Mouse (Mus musculus) left cerebral cortex, adult 11 months (tissue): ENCODE measurements around the gene Isy1.

Experiments used
- DNase-seq: peaks from one replicate; pipeline ENCODE4 v3.0.0; 2022; ENCODE audit warnings: low spot score

Gene Isy1

DNA sequence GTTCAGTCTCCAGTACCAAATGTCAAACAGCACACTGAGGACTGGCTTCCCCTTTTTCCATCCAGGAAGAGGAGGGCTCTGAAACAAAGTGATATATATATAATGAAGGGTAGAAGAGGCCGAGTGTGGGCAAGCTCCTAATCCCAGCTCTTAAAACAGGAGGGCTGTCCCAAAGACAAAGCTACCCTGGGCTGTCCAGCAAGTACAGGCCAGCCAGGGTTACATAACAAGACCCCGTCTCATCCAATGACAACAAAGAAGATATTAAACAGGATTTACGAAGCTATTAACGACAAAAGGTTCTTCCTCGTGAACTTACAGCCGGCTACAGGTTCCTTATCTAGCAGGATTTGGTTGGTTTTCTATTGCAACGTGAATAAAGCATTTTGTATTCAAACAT lies 33.7 kb downstream of the Isy1 start:
- no peak for DNase-seq

DNA sequence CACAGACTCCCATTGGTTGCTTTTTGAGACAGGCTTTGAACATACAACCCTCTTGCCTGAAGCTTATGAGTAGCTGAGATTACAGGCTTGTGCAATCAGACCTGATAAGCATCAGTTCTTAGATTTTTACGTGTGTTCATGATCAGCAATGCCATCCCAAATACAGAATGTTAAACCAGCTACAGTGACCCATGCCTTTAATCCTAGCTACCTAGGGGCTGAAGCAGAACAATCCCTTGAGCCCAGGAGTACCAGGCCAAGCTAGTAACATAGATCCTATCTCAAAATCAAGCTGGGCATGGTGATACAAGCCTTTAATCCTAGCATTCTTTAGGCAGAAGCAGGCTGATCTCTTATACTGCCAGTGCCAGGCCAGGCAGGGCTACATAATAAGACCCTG lies 34.6 kb downstream of the Isy1 start:
- DNase-seq, result no peak

DNA sequence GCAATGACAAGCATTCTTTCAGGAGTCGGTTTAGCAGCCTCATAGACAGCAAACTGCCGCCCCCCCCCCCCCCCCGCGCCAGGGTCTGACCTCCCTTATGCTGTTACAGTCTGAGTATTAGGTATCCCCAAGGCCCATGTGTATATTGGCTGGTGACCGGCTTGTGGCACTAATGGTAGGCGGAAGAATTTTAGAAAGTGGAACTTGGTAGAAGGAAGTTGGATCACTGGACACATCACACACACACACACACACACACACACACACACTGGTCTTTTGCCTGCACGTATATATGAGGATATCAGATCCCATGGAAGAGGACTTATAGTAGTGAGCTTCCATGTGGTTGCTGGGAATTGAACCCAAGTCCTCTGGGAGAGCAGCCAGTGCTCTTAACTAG lies 36.1 kb downstream of the Isy1 start:
- no peak for DNase-seq

DNA sequence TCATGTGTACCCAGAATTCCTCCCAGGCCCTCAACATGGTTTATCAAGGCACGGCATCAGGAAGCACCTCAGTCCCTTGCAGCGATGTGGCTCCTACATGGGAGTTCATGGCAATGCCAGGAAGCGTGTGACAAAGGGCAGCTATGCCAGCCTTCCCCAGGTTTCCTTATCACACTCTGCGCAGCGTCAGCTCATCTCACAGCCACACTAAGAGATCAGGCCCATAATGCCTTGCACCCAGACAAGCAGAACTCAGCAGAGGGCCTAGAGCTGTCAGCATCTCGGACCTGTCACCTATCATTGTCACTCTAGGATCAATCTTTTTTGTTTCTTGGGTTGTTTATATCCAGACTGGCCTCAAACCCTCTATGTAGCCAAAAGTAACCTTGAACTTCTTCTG lies 39.0 kb downstream of the Isy1 start:
- no peak for DNase-seq

DNA sequence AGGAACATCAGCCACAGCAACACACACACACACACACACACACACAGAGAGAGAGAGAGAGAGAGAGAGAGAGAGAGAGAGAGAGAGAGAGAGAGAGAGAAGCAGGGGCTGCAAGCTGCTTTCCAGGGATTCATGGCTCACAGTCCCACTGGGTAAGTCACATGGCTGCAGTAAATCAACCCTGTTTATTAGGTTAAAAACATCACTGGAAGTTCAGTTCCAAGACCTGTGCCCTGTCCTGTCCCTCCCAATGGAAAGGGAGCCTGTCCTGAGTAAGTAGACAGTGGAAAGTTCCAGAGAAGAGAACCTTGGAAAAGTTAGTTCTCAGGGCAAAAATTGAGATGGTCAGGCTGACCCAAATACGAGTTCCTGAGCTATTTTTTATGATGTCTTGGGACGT lies 41.3 kb downstream of the Isy1 start:
- no peak for DNase-seq

DNA sequence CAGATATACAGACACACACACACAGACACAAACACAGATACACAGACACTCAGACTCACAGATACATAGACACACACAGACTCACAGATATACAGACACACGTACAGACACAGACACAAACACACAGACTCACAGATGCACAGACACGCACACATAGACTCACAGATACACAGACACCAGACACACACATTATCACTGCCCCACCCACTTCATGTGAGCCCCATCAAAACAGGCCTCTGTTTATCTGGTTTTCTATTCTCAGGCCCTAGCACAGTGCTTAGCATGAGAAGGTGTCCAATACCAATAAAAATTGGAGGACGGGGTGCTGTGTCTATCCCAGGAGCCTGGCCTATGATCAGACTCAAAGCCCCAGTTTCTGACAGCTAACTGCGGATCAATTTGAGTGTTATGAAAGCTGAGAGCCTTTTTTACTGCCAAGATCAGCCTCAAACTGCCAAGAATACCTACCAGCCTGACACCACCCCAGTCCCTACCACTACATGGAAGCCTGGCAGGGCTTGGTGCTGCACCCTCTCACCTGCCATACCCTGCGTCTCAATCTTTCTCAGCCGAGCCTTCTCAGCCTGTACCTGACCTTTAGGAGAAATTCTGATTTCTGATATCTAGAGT lies 42.2 kb downstream of the Isy1 start:
- no peak for DNase-seq

DNA sequence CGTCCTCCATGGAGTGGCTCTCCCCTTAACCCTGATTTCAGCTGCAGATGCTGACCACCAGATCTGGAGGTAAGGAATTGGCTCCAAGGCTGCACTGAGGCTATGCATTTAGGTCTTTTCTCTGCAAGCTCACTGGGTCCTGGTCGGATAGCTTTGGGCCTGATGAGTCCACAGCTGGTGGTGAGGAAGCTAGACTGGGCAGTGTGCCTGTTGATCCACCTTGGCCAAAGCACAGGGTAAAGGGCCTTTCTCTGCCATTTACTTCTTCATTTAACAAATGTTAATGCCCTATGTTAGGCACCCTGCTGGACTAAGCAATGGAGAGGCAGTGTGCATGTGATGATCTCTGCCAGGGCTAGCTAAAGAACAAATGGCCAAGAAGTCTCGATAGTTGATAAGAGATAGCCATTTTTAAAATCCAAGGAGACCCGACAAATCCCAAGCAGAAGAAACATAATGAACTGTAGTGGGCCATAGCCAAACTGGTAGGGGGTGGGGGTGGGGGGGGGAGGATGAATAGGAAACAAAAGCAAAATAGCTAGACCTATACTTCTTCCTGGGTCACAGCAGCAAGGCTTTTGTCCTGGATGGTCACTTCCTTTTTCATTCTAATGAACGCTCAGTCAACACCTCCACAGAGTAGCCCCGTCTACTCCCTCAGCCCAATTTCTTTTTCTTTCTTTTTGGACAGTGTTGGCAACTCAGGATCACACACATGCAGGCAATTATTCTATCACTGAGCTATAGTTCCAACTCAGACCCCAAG lies 43.0 kb downstream of the Isy1 start:
- DNase-seq, result no peak

DNA sequence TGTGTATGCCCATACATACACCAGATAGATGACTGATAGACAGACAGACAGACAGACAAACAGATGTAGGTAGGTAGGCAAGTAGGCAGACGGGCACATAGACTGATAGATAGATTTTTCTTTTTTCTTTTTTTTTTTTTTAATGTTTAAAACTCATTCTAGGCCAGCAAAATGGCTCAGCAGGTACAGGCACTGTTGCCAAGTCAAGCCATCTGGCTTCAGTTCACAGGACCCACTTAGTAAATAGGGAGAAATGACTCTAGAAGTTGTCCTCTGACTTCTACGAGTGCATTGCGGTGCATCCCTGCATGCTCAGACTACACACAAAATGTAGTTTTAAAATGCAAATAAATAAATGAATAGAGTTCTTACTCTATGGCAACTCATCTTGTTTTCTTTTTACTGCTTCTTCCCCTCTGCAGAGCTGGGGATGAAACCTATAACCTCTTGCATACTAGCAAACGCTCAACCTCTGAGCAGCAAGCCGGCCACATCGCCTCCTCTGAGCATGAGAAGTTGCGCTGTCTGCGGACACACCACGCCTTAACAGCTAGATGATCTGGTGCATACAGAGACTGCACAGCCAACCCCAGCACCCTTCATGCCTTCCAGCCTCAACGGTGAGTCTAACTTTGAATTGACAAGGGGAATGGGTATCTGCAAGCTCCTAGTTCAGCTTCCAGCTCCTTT lies 44.6 kb downstream of the Isy1 start:
- no peak for DNase-seq

DNA sequence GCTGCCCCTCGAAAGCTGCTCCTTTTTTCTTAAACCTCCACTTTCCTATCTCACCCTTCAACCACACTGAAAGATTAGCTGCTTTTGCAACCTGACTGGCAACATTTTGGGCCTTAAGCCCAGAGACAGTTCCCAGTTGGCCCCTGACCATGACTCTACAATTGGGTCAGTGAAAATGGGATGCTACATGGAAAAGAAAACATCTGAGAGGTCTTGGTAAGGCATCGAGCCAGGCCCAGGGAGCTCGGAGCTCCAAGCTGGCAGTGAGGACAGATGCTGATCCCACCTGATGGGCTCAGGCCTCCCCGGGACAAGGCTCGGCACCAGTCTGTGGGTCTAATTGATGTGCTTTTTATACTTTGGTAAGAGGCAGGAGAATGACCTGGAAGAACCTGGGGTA lies 46.8 kb downstream of the Isy1 start:
- DNase-seq, result no peak

DNA sequence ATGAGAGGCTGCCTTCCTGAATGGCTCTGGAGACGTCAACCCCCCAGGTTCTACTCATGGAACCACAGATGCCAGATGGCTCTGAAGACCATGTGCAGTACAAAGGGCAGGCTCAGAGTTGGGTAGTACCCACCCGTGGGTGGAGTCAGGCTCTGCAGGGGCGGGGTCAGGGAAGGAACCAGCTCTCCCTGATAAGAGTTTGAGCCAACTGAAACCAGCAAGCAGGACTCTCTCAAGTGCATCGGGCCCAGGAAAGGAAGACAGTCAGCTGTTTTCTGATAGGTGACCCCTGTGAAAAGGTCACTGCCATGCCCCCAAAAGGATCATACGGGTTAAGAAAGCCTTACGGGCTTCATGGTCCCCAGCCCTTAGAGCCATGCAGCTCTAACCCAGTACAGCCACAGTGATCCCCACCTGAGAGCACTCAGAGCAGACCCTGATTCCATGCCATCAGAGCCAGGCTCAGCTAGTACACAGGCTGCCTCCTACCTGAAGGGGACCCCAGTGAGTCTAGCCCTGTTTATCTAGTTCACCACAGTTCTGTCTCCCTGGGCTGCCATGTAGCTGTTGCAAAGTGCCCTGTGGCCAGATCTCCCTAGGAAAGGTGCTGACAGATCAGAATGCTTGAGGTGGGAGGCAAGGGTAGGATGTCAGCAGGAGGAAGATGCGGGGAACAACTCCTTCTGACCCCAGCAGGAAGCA lies 47.7 kb downstream of the Isy1 start:
- no peak for DNase-seq

DNA sequence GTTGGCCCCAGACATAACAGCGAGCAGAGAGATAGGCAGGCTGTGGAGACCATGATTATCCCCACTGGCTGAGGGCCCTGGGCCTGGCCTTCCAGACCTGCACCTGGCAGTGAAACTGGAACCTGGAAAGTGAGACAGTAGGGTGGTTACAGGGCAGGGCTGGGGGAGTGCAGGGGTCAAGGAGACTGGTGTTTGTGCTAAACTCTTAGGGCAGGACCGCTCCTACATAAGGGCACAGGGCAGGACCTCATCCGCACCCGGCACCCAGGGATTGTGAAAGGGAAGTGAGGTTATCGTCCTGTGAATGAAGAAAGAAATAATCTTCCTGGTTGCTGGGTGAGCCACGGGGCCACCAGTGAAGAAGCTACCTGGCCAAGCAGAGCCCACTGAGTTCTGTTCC lies 48.8 kb downstream of the Isy1 start:
- no peak for DNase-seq

DNA sequence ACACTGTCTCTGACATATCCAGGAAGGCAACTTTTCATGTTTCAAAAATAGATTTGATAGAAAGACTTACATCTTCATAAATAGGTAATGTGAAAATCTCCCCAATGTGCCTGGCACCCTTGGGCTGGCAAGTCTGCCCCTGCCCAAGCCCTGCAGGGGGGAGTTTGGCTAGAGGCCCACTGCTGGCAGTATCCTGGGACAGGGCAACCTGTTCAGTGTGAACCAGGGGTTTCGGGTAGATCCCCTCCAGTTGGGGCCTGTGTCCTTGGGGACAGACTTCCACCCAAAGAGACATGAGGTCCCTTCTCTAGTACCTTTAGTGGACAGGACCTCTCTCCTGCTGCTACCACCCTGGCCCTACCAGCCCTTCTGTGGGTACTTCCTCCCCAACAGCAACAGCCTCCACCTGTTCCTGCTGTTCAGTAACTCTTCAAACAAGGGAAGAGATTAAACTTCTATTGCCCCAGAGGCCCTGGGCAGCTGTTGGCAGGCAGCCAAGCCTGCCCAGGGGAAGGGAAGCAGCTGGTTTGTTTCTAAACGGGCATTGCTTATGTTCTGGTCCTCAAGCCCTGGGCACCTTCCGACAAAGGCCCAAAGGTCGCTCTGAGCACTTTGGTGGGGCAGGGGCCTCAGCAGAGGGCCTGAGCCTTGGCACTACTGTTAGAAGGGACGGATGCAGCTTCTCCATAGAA lies 49.6 kb downstream of the Isy1 start:
- no peak for DNase-seq

DNA sequence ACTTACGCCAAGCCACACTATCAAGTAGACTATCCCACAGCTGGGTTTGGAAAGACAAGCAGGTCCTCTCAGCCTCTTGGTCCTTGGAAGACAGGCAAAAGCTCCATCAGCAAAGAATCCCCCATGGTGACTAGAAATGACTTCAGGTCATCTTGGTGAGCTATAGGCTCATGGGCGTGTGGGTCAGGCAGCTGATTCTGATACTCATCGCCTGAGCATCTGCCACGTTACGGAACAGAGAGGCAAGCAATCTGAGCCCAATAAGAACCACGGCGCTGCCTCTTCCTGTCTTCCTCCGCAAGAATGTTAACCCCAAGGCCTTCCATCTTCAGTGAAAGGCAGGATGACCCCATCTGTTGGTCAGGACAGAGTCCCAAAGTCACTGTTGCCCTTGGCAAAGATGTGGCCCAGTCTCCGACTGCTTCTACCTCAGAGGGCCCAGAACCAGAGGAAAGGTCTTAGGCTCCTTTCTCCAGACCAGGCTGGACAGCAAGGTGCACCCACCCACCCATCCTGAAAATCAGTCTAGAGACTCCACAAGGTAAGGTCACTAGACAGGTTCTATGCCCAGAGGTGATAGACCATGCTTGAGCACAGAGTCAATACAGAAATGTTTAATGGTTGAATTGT lies 50.2 kb downstream of the Isy1 start:
- DNase-seq, result no peak

DNA sequence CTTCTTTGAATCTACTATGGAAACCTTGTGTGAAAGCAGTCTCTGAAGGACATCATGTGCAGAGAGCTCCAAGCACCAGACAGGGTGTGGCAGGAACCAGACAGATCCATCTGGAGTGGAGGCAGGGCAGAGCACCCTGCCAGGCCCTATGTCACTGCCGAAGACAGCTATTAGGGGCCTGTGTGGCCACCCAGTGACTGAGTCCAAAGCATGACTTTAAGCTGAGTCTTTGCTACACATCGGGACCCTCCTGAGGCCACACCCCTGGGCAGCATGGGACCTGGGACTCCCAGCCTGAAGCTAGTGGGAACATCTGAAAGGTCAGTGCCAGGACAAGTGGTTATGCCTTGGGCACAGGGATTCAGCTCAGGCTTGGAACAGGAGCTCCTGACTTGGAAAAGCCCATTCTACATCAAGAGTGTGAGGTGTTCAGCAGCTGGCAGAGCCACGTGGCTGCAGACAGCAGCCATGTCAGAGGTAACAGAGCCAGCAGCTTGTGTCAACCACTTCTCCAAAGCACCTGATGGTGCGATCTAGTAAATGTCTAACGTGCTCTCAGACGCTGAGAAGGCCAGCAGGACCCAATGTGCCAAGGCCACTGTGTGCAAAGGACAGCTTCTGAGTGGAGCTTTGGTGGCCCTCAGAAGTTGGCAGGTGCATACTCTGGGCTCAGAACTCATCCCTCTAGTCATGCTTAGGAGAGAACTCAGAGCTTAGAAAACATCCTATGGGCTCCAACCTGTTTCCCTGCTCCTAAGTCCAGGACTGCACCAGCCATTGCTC lies 51.3 kb downstream of the Isy1 start:
- no peak for DNase-seq

DNA sequence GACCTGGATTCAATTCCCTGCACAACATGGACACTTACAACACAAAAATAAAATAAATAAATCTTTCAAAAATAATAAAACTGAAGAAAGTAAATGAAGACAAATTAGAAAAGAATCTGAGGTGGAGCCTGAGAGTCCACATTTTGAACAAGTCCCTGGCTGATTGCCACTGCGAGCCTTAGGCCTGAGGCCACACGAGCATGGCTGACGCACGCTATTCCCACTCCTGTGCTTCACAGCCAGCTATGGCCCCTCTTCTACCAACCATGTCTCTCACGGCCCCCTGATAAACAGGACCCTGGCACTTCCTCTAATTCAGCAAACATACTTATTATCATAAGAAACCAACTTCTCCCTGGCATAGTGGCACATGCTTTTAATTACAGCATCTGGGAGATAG lies 52.0 kb downstream of the Isy1 start:
- DNase-seq, result no peak

DNA sequence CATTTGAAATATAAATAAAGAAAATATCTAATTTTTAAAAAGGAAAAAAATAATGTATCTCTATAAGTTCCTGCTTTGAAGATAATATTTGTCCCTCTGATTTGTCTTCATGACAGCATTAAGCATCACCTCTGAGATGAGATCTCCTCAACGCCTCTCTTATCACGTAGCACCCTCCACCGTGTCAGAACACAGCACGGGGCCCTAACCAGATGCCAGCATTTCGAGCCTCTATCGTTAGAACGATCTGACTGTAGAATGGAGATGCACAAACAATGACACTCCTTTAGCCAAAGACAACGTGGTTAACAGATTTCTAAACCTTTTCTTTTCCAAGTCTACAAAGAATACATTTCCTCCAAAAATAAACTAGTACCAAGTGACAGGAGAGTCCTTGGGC lies 54.6 kb downstream of the Isy1 start:
- no peak for DNase-seq

DNA sequence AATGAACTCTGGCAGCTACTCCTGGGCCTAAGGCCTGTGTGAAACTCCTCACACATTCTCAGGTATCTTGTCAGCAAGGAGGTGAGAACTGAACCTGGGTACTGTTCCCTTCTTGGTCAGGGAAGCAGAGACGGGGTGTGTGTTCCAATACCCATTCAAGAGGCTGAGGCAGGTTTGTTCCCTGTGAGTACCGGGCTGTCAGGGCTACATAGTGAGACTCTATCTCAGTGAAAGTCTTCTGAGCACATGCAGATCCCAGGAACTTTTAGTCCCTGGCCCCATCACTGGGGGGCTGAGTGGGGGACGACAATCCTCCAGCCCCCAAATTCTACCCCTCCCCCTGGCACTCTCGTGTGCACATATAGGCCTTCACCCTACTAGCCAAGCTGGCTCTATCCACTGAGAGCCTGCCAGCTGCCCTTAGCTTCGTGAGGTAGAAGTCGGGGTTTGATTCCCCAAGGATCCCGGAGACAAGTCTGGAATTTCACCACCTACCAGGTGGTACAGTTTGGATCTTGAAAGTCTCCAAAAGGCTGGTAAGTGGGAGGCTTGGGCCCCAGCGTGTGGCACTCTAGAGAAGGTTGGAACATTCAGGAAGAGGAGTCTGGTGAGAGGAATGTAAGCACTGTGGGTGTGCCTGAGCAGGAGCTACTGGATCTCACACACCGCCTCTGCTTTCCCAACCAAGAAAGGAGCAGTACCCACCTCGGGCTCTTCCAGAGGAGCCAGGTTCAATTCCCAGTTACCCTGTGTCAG lies 57.9 kb downstream of the Isy1 start:
- DNase-seq, result no peak

DNA sequence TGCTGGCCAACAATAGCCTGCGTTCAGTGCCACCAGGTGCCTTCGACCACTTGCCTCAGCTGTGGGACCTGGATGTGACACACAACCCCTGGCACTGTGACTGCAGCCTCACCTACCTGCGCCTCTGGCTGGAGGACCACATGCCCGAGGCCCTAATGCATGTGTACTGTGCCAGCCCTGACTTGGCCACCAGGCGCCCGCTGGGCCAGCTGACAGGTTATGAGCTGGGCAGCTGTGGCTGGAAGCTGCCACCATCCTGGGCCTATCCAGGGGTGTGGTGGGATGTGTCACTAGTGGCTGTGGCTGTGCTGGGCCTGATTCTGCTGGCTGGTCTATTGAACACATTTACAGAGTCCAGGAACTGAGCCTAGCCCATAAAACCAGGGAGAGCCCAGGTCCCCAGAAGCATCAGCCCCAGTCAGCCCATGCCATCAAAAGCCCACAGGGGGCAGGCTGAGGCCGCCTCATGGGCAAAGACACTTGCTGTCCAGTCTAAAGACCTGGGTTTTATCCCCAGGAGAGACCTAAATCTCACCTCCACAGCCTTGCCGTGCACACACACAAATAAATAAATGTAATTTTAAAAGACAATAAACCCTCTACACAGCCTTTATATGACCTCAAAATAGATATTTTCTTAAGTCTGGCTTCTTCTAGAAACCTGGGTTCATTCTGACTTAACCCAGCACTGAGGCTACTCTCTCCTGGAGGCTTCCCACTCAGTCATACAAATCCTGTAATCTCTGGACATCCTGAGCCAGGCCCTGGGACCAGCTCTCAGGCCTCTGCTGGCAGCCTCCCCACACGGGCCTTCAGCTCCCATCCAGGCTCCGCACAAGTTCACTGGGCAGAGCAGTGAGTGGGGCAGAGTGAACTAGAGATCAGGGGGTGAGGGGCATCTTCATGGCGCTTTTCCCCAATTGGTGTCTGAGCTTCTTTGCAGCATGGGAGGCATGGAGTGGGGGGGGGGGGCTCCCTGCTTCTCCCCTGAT lies 59.1 kb downstream of the Isy1 start:
- no peak for DNase-seq
